Comparison of ENCODE assay signal across 22 mouse cellular contexts in genomic region chr17:5419771-5420518, GRCm38 (mm10). TPM values are rescaled to one million over a fixed set of nuclear protein-coding genes. Genes with fewer than 3 reads are reported as not detected.
DNase-seq lines count a peak whose midpoint lies in the region; ATAC-seq and TF ChIP-seq lines count a peak whose summit lies in the region.
"Had no signal": no experiment of that assay in that cellular context is flagged by ENCODE, and none has a peak within 500 bp of the region (broad histone marks: within the 10 kb centered on the region; RNA-seq: fewer than 3 reads in every experiment).

No protein-coding gene starts in this region.

- H3K9ac ChIP-seq in hindbrain, postnatal 0 days (replicated peaks; ENCODE audit: low read length): no peak overlapping the region
- no peak overlapping the region for H3K9ac ChIP-seq in hindbrain, embryonic 11.5 days (ENCODE audit: low read depth, low read length)
- H3K9ac ChIP-seq: embryonic facial prominence, embryonic 12.5 days; forebrain, embryonic 15.5 days; hindbrain, embryonic 14.5 days had no signal

- no peak overlapping the region for H3K4me3 ChIP-seq in hindbrain, postnatal 0 days (ENCODE audit: low read length)
- no peak overlapping the region for H3K4me3 ChIP-seq in hindbrain, embryonic 11.5 days (ENCODE audit: low read depth, low read length)
- H3K4me3 ChIP-seq: embryonic facial prominence, embryonic 12.5 days; forebrain, embryonic 15.5 days had no signal

- H3K27me3 ChIP-seq in hindbrain, postnatal 0 days (ENCODE audit: insufficient read depth, low read length): no peaks in the 10 kb centered on the region
- no peaks in the 10 kb centered on the region for H3K27me3 ChIP-seq in hindbrain, embryonic 11.5 days (ENCODE audit: control insufficient read depth, insufficient read depth, low read length)
- H3K27me3 ChIP-seq: embryonic facial prominence, embryonic 12.5 days; forebrain, embryonic 15.5 days had no signal

- 66% methylated on average over 6 of the region's 6 CpGs for WGBS in hindbrain, postnatal 0 days
- WGBS in hindbrain, embryonic 11.5 days: 87% methylated on average over 6 of the region's 6 CpGs

- no peak overlapping the region for H3K4me2 ChIP-seq in hindbrain, postnatal 0 days (ENCODE audit: low read depth, low read length)
- H3K4me2 ChIP-seq in hindbrain, embryonic 11.5 days (replicated peaks; ENCODE audit: low read depth, low read length): no peak overlapping the region
- H3K4me2 ChIP-seq: embryonic facial prominence, embryonic 12.5 days; forebrain, embryonic 15.5 days; hindbrain, embryonic 14.5 days had no signal

- ATAC-seq in hindbrain, postnatal 0 days: peak; percentile 59; the same call in 1 of the 2 replicates
- no peak for ATAC-seq in hindbrain, embryonic 11.5 days (ENCODE audit: low FRiP score)
- ATAC-seq: CD4-positive, CD25-positive, alpha-beta regulatory T cell, adult 4 months; forebrain, embryonic 15.5 days had no signal

- peak; percentile 58 to 60 for DNase-seq in cerebellum, postnatal 10 days
- DNase-seq in cerebellum, adult 11-12 months: no peak
- no peak for DNase-seq in hindbrain, postnatal 0 days (ENCODE audit: low spot score)
- DNase-seq in hindbrain, embryonic 11.5 days (ENCODE audit: low spot score): no peak
- peak; percentile 23 for DNase-seq in lung, postnatal 25 days (ENCODE audit: low spot score)
- DNase-seq in lung, postnatal 4 days: no peak
- peak; percentile 46 for DNase-seq in testis, postnatal 10 days (ENCODE audit: low spot score)
- DNase-seq: adrenal gland, adult 8-10 months; adrenal gland, postnatal 36 days; B cell, adult 2 months; cerebellum, adult 9-11 months; gastrocnemius, postnatal 36 days; heart, adult 11 months; heart, postnatal 14 days had no signal

- H3K36me3 ChIP-seq in hindbrain, postnatal 0 days (ENCODE audit: insufficient read depth, low read length): no peaks in the 10 kb centered on the region; the same call in 1 of the 2 replicates
- no peaks in the 10 kb centered on the region for H3K36me3 ChIP-seq in hindbrain, embryonic 11.5 days (ENCODE audit: control insufficient read depth, insufficient read depth, low read length)

- H3K27ac ChIP-seq in hindbrain, postnatal 0 days: peak overlapping the region; percentile 8; the same call in 1 of the 2 replicates
- no peak overlapping the region for H3K27ac ChIP-seq in hindbrain, embryonic 11.5 days (ENCODE audit: low read depth, low read length)
- H3K27ac ChIP-seq: embryonic facial prominence, embryonic 12.5 days; forebrain, embryonic 15.5 days; hindbrain, embryonic 14.5 days had no signal

- no peak for TF ChIP-seq CTCF in hindbrain, postnatal 0 days (IDR thresholded peaks at IDR 0.05; ENCODE audit: low read depth)

- H3K4me1 ChIP-seq in hindbrain, postnatal 0 days (ENCODE audit: insufficient read depth, low read length): no peaks in the 10 kb centered on the region
- no peaks in the 10 kb centered on the region for H3K4me1 ChIP-seq in hindbrain, embryonic 11.5 days (replicated peaks; ENCODE audit: control insufficient read depth, insufficient read depth, low read length)
- H3K4me1 ChIP-seq: embryonic facial prominence, embryonic 12.5 days; forebrain, embryonic 15.5 days had no signal

- no peaks in the 10 kb centered on the region for H3K9me3 ChIP-seq in hindbrain, postnatal 0 days (ENCODE audit: low read length)
- H3K9me3 ChIP-seq in hindbrain, embryonic 11.5 days (ENCODE audit: control insufficient read depth, low read length): no peaks in the 10 kb centered on the region
- H3K9me3 ChIP-seq: embryonic facial prominence, embryonic 12.5 days; forebrain, embryonic 15.5 days; G1E had no signal

RNA-seq across cellular contexts. Expression of gene Ldhal6b, which starts 1.4 kb away (rescaled TPM):
- total RNA-seq in hindbrain, postnatal 0 days (2014; rRNA removed): 0.84 and 1.5 TPM in 2 replicates
- polyA plus RNA-seq in hindbrain, postnatal 0 days (2015; fragmentation: Nextera tagmentation; extraction: Ambion mirVana): not detected in 2 replicates
- polyA plus RNA-seq in hindbrain, embryonic 11.5 days (2014; fragmentation: Nextera tagmentation; extraction: Ambion mirVana): not detected in 2 replicates
- total RNA-seq: hematopoietic stem cell, adult 5-6 weeks had no signal
- polyA plus RNA-seq: CD4-positive, CD25-positive, alpha-beta regulatory T cell, adult 4 months; forebrain, embryonic 11.5 days; forebrain, embryonic 15.5 days; heart, embryonic 14.5 days had no signal

RNA-seq across cellular contexts. Expression of gene Tmem242, which starts 20.1 kb away (rescaled TPM):
- total RNA-seq in hindbrain, postnatal 0 days (2014; rRNA removed): 57.0 and 67.1 TPM in 2 replicates
- polyA plus RNA-seq in hindbrain, postnatal 0 days (2015; fragmentation: Nextera tagmentation; extraction: Ambion mirVana): 134 and 147 TPM in 2 replicates
- 129 and 142 TPM in 2 replicates for polyA plus RNA-seq in hindbrain, embryonic 11.5 days (2014; fragmentation: Nextera tagmentation; extraction: Ambion mirVana)

Comparison
In these comparisons a context has a peak if more than half of its experiments do, and no peak if none do; other contexts are left out.
1. DNase-seq: peak in cerebellum, postnatal 10 days (2 of 2), lung, postnatal 25 days (single experiment) and testis, postnatal 10 days (single experiment); none in cerebellum, adult 11-12 months (single experiment), hindbrain, postnatal 0 days (single experiment), hindbrain, embryonic 11.5 days (single experiment) and lung, postnatal 4 days (0 of 2).